Mouse (Mus musculus): ENCODE measurements at regions not wholly inside any gene's neighbourhood (a gene's known extent, or its start where the extent isn't known, plus 50 kb on each side); places are given as distances from the start of the nearest gene placed in this dataset.

DNA sequence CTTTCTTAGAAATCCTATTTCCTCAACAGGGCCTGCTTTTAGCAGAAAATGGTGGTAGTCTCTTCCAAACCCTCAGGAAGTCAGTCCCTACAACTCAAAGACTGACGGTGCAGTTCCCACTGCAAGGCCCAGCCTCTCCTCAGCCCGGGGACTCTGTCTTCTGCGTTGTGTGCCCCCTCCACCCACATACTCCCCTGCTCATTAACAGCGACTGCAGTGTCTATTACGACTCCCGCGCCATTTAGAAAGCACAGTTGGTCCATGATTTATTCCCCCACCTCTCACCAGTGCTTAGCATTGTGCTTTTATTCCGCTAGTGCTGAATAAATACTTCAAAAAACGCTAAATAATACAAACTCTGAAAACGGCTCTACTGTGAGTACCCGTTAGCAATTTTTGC, 230.9 kb upstream of the Hes1 start:
- ATAC-seq, result no peak
- Histone ChIP-seq H3K4me2 (ENCODE audit: low read length) (no peak overlapping the region), H3K9ac (ENCODE audit: low read depth, low read length) (no peak overlapping the region), H3K9me3 (replicated peaks; ENCODE audit: control insufficient read depth, low read length, poor library complexity, severe bottlenecking) (no peaks in the 10 kb centered on the region), H3K27ac (ENCODE audit: low read length) (no peak overlapping the region), H3K27me3 (ENCODE audit: control insufficient read depth, insufficient read depth, low read depth, low read length) (no peaks in the 10 kb centered on the region), H3K4me3 (ENCODE audit: low read depth, low read length) (no peak overlapping the region), H3K4me1 (ENCODE audit: control insufficient read depth, insufficient read depth, low read length) (peaks cover 10% of the 10 kb centered on the region), H3K36me3 (ENCODE audit: control insufficient read depth, insufficient read depth, low read length) (no peaks in the 10 kb centered on the region)
- WGBS, result 58% methylated on average over 11 of the region's 11 CpGs

DNA sequence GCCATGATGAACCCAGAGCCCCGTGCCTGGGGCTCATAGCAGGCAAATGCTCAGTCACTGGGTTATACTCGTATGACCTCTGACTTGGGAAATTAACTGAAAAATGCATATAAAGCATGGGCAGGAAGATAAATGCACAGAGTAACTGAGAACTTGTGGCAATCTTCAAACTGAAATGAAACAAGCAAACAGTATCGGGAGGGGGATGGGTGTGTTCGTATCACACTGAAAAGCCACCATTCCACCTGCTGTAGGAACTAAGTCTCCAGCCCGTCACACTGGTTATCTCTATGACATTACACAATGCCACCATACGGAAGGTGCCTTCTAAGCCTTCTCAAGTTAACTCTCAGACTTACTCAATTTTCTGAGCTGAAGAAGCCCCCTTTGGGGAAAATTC, 230.3 kb upstream of the Hes1 start:
- Histone ChIP-seq H3K4me2 (ENCODE audit: low read length) (no peak overlapping the region), H3K9me3 (replicated peaks; ENCODE audit: control insufficient read depth, low read length, poor library complexity, severe bottlenecking) (no peaks in the 10 kb centered on the region)
- WGBS, result 71% methylated on average over 6 of the region's 6 CpGs

DNA sequence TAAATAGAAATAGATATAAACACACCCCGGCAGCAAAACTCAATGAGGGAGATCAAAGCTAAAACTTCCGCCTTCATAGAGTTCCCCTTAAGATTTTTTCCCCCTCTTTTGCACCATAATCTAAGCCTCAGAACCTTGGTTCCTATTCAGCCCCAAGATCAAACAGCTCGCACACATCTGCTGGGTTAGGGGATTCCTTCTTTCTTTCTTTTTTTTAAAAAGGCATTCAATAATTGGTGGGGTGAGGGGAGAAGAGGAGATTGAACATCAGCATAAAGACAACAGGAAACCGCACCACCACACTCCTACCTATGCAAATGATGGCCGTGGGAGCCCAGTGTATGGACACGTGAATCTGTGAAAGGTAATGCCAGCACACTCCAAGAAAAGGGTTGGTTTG, 229.5 kb upstream of the Hes1 start:
- Histone ChIP-seq H3K36me3 (ENCODE audit: control insufficient read depth, insufficient read depth, low read length) (no peaks in the 10 kb centered on the region), H3K4me3 (ENCODE audit: low read depth, low read length) (no peak overlapping the region), H3K9ac (ENCODE audit: low read depth, low read length) (no peak overlapping the region), H3K9me3 (replicated peaks; ENCODE audit: control insufficient read depth, low read length, poor library complexity, severe bottlenecking) (no peaks in the 10 kb centered on the region), H3K27me3 (ENCODE audit: control insufficient read depth, insufficient read depth, low read depth, low read length) (no peaks in the 10 kb centered on the region), H3K4me2 (ENCODE audit: low read length) (no peak overlapping the region), H3K4me1 (ENCODE audit: control insufficient read depth, insufficient read depth, low read length) (peaks cover 20% of the 10 kb centered on the region), H3K27ac (ENCODE audit: low read length) (no peak overlapping the region)
- ATAC-seq, result no peak
- 29% methylated on average over 6 of the region's 6 CpGs for WGBS

More for the DNA sequence above, 230.3 kb upstream of the Hes1 start:
- H3K9ac ChIP-seq (ENCODE audit: low read depth, low read length), result no peak overlapping the region
- H3K27me3 ChIP-seq (ENCODE audit: control insufficient read depth, insufficient read depth, low read depth, low read length), result no peaks in the 10 kb centered on the region
- no peak overlapping the region for H3K4me3 ChIP-seq (ENCODE audit: low read depth, low read length)
- ATAC-seq, result no peak
- H3K36me3 ChIP-seq (ENCODE audit: control insufficient read depth, insufficient read depth, low read length), result no peaks in the 10 kb centered on the region
- H3K4me1 ChIP-seq (ENCODE audit: control insufficient read depth, insufficient read depth, low read length), result peaks cover 12% of the 10 kb centered on the region
- no peak overlapping the region for H3K27ac ChIP-seq (ENCODE audit: low read length)

DNA sequence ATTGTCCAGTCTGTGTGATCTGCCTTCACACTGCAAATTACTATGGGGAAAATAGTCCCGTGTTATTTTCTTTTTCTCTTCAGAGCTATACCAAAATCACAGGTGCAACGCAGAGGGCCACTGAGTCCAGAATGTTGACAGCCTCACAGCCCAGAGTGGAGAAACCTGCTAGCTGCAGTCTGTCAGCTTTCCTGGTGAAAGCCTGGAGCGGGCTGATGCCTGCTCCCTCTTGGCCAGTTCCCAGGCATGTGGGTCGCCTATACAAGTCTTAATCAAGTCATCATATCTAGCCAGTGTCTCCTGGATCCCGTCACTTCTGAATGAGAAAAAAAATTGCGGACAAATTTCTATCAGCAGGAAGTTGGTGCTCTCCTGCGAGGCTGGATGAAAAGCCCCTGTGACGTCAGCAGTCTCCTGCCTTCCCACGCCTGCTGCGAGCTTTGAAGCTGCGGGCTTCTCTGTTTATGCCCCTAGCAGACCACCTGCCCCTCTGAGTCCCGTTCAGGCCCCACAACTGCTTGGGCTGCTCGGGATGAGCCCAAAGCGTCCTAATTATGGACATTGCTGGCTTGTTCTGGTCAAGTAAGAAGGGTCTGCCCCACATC, 227.1 kb upstream of the Hes1 start:
- no peak overlapping the region for H3K27ac ChIP-seq (ENCODE audit: low read length)
- ATAC-seq, result peak; percentile 41; the same call in 1 of the 2 replicates
- peak overlapping the region; percentile 27 for H3K4me3 ChIP-seq (ENCODE audit: low read depth, low read length)
- no peaks in the 10 kb centered on the region for H3K9me3 ChIP-seq (replicated peaks; ENCODE audit: control insufficient read depth, low read length, poor library complexity, severe bottlenecking)
- peak overlapping the region; percentile 63 for H3K4me2 ChIP-seq (ENCODE audit: low read length)
- H3K36me3 ChIP-seq (ENCODE audit: control insufficient read depth, insufficient read depth, low read length), result no peaks in the 10 kb centered on the region
- peaks cover 8% of the 10 kb centered on the region; the same call in 1 of the 2 replicates for H3K27me3 ChIP-seq (ENCODE audit: control insufficient read depth, insufficient read depth, low read depth, low read length)
- H3K4me1 ChIP-seq (ENCODE audit: control insufficient read depth, insufficient read depth, low read length), result peaks cover 20% of the 10 kb centered on the region
- WGBS, result under 1% methylated on average over 14 of the region's 14 CpGs
- peak overlapping the region; percentile 50 for H3K9ac ChIP-seq (ENCODE audit: low read depth, low read length)

DNA sequence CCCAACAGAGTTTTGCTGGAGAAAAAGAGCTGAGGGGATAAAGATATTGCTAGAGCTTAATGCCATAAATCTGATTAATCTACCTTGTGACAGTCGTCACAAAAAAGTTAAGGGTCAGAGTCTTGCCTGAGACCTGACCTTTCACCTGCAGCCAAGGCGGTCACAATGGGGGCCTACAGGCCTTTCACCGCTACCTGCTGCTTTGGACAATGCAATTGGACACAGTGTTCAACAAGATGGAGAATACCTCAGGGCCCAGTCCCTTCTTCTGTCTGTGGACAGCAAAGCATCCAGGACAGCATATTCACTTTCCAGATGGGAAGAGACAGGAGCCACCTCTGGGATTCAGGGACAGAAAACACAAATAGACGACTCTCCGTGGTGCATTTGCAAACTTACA, 226.3 kb upstream of the Hes1 start:
- ATAC-seq, result no peak
- Histone ChIP-seq H3K27ac (ENCODE audit: low read length) (no peak overlapping the region), H3K4me2 (ENCODE audit: low read length) (no peak overlapping the region), H3K27me3 (ENCODE audit: control insufficient read depth, insufficient read depth, low read depth, low read length) (peaks cover 13% of the 10 kb centered on the region), H3K9ac (ENCODE audit: low read depth, low read length) (no peak overlapping the region), H3K4me3 (ENCODE audit: low read depth, low read length) (no peak overlapping the region), H3K9me3 (replicated peaks; ENCODE audit: control insufficient read depth, low read length, poor library complexity, severe bottlenecking) (no peaks in the 10 kb centered on the region), H3K36me3 (ENCODE audit: control insufficient read depth, insufficient read depth, low read length) (no peaks in the 10 kb centered on the region), H3K4me1 (ENCODE audit: control insufficient read depth, insufficient read depth, low read length) (peaks cover 20% of the 10 kb centered on the region)
- WGBS, result 32% methylated on average over 5 of the region's 5 CpGs

DNA sequence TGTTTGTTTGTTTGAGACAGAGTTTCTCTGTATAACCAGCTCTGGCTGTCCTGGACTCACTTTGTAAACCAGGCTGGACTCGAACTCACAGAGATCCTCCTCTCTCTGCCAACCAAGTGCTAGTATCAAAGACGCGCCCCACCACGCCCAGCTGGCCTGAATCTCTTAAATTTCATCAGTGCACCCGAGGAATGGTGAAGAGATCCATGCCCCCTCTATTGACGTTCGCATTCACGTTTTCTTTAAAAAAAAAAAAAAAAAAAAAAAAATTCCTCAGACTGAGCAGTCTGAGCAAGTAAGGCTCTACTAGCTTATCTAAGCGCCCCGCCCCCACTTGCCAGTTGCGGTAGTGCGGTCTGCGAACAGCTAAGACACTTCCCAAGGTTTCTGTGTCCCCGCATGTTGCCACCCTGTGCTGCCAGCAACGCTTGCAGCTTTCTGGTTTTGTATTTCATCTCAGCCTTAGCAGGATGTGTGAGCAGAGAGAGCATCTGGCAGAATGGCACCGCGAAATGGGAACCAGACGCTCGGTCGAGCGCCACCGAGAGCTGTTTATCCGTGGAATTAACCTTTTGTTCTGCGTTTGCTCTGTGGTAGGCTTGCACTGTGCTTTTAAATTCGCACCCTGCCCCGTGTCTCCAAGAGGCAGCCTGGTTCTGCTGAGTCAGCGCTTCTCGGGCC, 225.1 kb upstream of the Hes1 start:
- Histone ChIP-seq H3K4me1 (ENCODE audit: control insufficient read depth, insufficient read depth, low read length) (peaks cover 20% of the 10 kb centered on the region), H3K4me3 (ENCODE audit: low read depth, low read length) (peak overlapping the region; percentile 34), H3K4me2 (ENCODE audit: low read length) (peak overlapping the region; percentile 65), H3K36me3 (ENCODE audit: control insufficient read depth, insufficient read depth, low read length) (no peaks in the 10 kb centered on the region), H3K9me3 (replicated peaks; ENCODE audit: control insufficient read depth, low read length, poor library complexity, severe bottlenecking) (no peaks in the 10 kb centered on the region), H3K27me3 (ENCODE audit: control insufficient read depth, insufficient read depth, low read depth, low read length) (peaks cover 15% of the 10 kb centered on the region), H3K27ac (ENCODE audit: low read length) (peak overlapping the region; percentile 36; the same call in 1 of the 2 replicates), H3K9ac (ENCODE audit: low read depth, low read length) (peak overlapping the region; percentile 54)
- peak; percentile 47 for ATAC-seq
- 5% methylated on average over 28 of the region's 28 CpGs for WGBS

DNA sequence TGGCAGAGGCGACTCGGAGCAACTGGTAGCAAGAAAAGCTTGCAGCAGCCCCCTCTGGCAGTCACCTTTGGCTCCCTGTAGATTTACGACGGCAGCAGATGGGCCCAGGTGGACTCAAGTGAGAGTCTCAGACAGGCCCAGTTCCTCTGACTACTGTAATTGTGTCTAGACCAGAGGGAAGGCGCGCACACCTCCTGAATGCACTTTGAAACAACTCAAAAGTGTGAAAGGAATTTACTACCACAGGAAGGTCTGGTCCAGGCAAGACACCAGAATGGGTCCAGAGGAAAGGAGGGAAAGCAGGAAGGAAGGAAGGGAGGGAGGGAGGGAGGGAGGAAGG, 224.6 kb upstream of the Hes1 start:
- 0 out of 2 replicates have a peak overlapping the region, but pooled peaks have one; percentile 36 for H3K27ac ChIP-seq (ENCODE audit: low read length)
- H3K36me3 ChIP-seq (ENCODE audit: control insufficient read depth, insufficient read depth, low read length), result no peaks in the 10 kb centered on the region
- ATAC-seq, result peak; percentile 14; the same call in 1 of the 2 replicates
- peak overlapping the region; percentile 54 for H3K9ac ChIP-seq (ENCODE audit: low read depth, low read length)
- peaks cover 15% of the 10 kb centered on the region for H3K27me3 ChIP-seq (ENCODE audit: control insufficient read depth, insufficient read depth, low read depth, low read length)
- H3K4me2 ChIP-seq (ENCODE audit: low read length), result peak overlapping the region; percentile 65
- peaks cover 20% of the 10 kb centered on the region for H3K4me1 ChIP-seq (ENCODE audit: control insufficient read depth, insufficient read depth, low read length)
- no peaks in the 10 kb centered on the region for H3K9me3 ChIP-seq (replicated peaks; ENCODE audit: control insufficient read depth, low read length, poor library complexity, severe bottlenecking)
- H3K4me3 ChIP-seq (ENCODE audit: low read depth, low read length), result peak overlapping the region; percentile 34
- 19% methylated on average over 6 of the region's 6 CpGs for WGBS

DNA sequence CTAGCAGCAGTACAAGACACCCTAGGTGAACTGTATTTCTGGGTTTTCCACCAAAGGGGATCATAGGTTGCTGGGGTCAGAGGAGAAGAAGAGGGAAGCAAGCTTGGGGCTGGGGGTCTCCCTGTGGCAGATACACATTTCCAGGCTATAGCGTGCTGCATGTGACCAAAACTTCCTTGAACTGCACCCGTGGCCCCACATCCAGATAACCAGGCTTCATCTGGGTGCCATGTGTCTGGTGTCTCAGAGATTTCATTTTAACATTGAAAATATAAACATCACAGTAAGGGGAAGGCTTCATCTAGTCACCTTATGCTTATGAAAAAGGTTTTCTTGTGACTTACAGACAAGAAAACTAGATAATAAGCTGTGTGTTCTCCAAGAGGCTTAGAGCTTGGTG, 223.8 kb upstream of the Hes1 start:
- H3K9ac ChIP-seq (ENCODE audit: low read depth, low read length), result no peak overlapping the region
- ATAC-seq, result no peak
- 81% methylated on average over 2 of the region's 2 CpGs for WGBS

DNA sequence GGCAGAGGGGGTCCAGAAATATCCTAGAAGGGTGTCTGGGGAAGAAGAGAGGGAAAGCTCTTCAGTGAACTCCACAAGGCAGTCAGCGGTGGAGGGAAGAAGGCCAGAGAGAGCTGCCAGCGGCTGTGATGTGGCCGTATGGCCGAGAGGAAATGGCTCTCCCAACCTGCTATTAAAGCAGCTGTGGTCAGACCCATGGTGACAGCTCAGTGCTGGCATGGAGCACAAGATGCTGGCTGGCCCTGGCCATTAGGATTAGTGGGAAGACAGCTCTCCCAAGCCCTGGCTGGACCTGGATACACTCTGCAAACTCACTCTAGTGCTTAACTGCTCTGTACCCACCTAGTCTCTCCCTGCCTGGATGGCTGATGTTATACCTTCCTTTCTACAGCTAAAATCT, 223.1 kb upstream of the Hes1 start:
- H3K4me3 ChIP-seq (ENCODE audit: low read depth, low read length), result no peak overlapping the region
- no peak for ATAC-seq
- no peak overlapping the region for H3K27ac ChIP-seq (ENCODE audit: low read length)
- no peaks in the 10 kb centered on the region for H3K36me3 ChIP-seq (ENCODE audit: control insufficient read depth, insufficient read depth, low read length)
- WGBS, result 68% methylated on average over 4 of the region's 4 CpGs
- H3K9ac ChIP-seq (ENCODE audit: low read depth, low read length), result no peak overlapping the region
- H3K4me1 ChIP-seq (ENCODE audit: control insufficient read depth, insufficient read depth, low read length), result peaks cover 18% of the 10 kb centered on the region
- peaks cover 15% of the 10 kb centered on the region for H3K27me3 ChIP-seq (ENCODE audit: control insufficient read depth, insufficient read depth, low read depth, low read length)
- no peak overlapping the region for H3K4me2 ChIP-seq (ENCODE audit: low read length)
- no peaks in the 10 kb centered on the region for H3K9me3 ChIP-seq (replicated peaks; ENCODE audit: control insufficient read depth, low read length, poor library complexity, severe bottlenecking)

More for the DNA sequence above, 223.8 kb upstream of the Hes1 start:
- Histone ChIP-seq H3K9me3 (replicated peaks; ENCODE audit: control insufficient read depth, low read length, poor library complexity, severe bottlenecking) (no peaks in the 10 kb centered on the region), H3K4me1 (ENCODE audit: control insufficient read depth, insufficient read depth, low read length) (peaks cover 18% of the 10 kb centered on the region), H3K4me2 (ENCODE audit: low read length) (no peak overlapping the region), H3K27me3 (ENCODE audit: control insufficient read depth, insufficient read depth, low read depth, low read length) (peaks cover 15% of the 10 kb centered on the region), H3K36me3 (ENCODE audit: control insufficient read depth, insufficient read depth, low read length) (no peaks in the 10 kb centered on the region), H3K4me3 (ENCODE audit: low read depth, low read length) (no peak overlapping the region), H3K27ac (ENCODE audit: low read length) (no peak overlapping the region)

All from midbrain, embryonic 16.5 days (tissue).